Mouse (Mus musculus) lung, embryonic 16.5 days (tissue): ENCODE measurements at regions not wholly inside any gene's neighbourhood (a gene's known extent, or its start where the extent isn't known, plus 50 kb on each side); places are given as distances from the start of the nearest gene placed in this dataset.

Source experiments
- ATAC-seq: fragments of 200-750 bp; cut with Nextera tagmentation; 2 replicates; pipeline ENCODE4 v1.8.0; 2017; ENCODE audit warnings: low read depth, mild to moderate bottlenecking, moderate library complexity
- H3K27ac ChIP-seq: fragments of 300-500 bp; sonication (generic); 2 replicates; pipeline ENCODE4 v1.5.1; 2014; ENCODE audit warnings: mild to moderate bottlenecking, control low read depth, low read length
- H3K27me3 ChIP-seq: fragments of 300-500 bp; sonication (generic); 2 replicates; pipeline ENCODE4 v1.6.1; 2014; ENCODE audit warnings: low read depth, low read length, mixed read lengths; ENCODE audit not compliant: control insufficient read depth, insufficient read depth
- H3K36me3 ChIP-seq: fragments of 300-500 bp; sonication (generic); 2 replicates; pipeline ENCODE4 v1.6.1; 2014; ENCODE audit warnings: low read length; ENCODE audit not compliant: control insufficient read depth, insufficient read depth
- H3K4me1 ChIP-seq: fragments of 300-500 bp; sonication (generic); replicated peaks from 2 replicates; pipeline ENCODE4 v1.6.1; 2014; ENCODE audit warnings: low read length, mixed read lengths; ENCODE audit not compliant: control insufficient read depth, insufficient read depth
- H3K4me2 ChIP-seq: fragments of 300-500 bp; sonication (generic); 2 replicates; pipeline ENCODE4 v1.6.1; 2014; ENCODE audit warnings: low read depth, low read length, control low read depth
- H3K4me3 ChIP-seq: fragments of 300-500 bp; sonication (generic); 2 replicates; pipeline ENCODE4 v1.5.1; 2014; ENCODE audit warnings: mild to moderate bottlenecking, low read length, control low read depth
- H3K9ac ChIP-seq: fragments of 300-500 bp; sonication (generic); 2 replicates; pipeline ENCODE4 v1.6.1; 2014; ENCODE audit warnings: low read length, control low read depth
- H3K9me3 ChIP-seq: fragments of 300-500 bp; sonication (generic); 2 replicates; pipeline ENCODE4 v1.6.1; 2016; ENCODE audit warnings: low read length; ENCODE audit not compliant: control insufficient read depth
- WGBS: fragments of 180-500 bp; shearing (Covaris S2); extraction: QIAGEN DNeasy Blood & Tissue Kit; methylation state at CpG from one replicate; pipeline ENCODE4 v1.1.7; 2014; 5-methylcytosine and 5-hydroxymethylcytosine counted together

DNA sequence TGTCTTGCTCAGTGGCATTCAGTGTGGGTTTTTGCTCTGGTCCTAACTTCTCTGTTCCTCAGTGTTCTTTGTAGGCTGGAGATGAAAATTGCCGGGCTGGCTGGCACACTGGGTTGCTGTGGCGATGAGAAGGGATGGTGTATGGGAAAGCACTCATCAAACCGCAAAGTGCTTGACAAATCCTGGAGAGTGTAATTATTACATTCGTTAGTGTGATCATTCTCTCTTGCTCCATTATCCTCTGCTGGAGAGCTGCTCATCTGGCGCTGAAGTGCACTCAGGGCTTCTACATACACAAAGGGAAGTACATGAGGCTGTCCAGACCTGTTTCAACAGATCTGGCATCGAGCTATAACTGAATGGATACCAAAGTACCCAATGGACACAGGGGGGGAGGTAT, 605.9 kb upstream of the Cdh11 start:
- no peak overlapping the region for H3K4me2 ChIP-seq
- H3K4me1 ChIP-seq = no peaks in the 10 kb centered on the region
- H3K4me3 ChIP-seq = no peak overlapping the region
- no peak overlapping the region for H3K27ac ChIP-seq
- no peak overlapping the region for H3K9ac ChIP-seq
- ATAC-seq = no peak
- no peaks in the 10 kb centered on the region for H3K27me3 ChIP-seq
- no peaks in the 10 kb centered on the region for H3K36me3 ChIP-seq
- WGBS = 86% methylated on average over 6 of the region's 6 CpGs
- no peaks in the 10 kb centered on the region for H3K9me3 ChIP-seq

DNA sequence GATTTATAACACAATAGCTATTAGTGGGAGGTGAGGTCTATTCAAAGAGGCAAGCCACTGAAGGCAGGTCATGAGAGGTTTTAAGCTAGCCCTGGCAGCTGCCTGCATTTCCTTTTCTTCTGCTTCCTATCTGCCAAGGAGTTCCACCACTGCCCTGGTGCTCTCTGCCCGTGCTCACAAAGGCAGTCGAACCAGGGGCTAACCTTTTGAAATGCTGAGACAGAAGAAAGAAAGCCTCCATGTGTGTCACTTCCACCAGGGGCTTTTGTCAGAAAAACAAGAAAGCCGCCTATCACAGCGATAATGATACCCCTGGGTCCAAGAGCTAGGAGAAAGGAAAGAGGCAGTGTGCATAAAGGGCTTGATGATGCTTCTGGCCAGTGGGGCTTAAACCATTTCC, 609.9 kb upstream of the Cdh11 start:
- no peaks in the 10 kb centered on the region for H3K36me3 ChIP-seq
- no peaks in the 10 kb centered on the region for H3K27me3 ChIP-seq
- H3K4me2 ChIP-seq = no peak overlapping the region
- 55% methylated on average over 4 of the region's 4 CpGs for WGBS
- no peaks in the 10 kb centered on the region for H3K4me1 ChIP-seq
- H3K4me3 ChIP-seq = no peak overlapping the region
- no peak overlapping the region for H3K27ac ChIP-seq
- no peak overlapping the region for H3K9ac ChIP-seq
- H3K9me3 ChIP-seq = no peaks in the 10 kb centered on the region
- ATAC-seq = no peak

DNA sequence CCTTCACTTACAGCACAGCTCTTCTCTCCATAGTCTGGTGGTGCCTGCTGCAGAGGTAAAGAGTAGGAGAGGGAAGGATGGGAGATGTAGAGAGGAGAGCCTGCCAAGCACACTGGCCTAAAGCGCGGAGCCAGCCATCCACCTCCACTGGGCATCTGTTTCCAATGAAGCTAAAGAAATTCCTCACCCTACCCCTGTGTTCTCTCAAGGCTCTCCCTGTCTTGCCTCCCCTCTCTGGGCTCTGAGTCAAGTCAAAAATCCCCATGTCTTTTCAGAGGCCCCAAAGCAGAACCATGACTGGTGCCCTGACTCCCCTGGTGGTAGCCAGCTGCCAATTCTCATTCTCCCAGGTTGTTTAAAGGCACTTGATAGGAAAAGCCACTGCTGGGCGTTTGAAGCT, 612.7 kb upstream of the Cdh11 start:
- Histone ChIP-seq H3K27me3 (no peaks in the 10 kb centered on the region), H3K9ac (no peak overlapping the region), H3K4me1 (no peaks in the 10 kb centered on the region), H3K27ac (no peak overlapping the region), H3K36me3 (no peaks in the 10 kb centered on the region), H3K9me3 (no peaks in the 10 kb centered on the region), H3K4me2 (no peak overlapping the region), H3K4me3 (no peak overlapping the region)
- ATAC-seq = no peak
- 81% methylated on average over 3 of the region's 3 CpGs for WGBS

DNA sequence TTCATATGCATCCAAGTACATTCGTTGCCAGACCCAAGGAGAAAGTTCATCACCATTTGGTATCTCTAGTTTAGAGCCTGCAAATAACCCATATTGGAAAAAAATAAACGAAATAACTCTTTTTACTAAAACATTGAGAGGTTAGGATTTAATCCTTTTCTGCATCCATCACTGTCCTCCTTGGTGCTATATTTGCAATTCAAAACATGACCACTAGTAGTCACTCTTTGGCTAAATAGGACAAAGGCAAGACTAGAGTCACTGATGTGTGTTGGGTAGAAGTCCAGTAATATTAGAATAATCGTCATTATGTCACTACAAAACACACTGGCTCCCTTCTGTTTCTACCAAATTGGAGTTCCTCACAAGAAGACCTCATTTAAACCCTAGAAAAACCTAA, 614.0 kb upstream of the Cdh11 start:
- H3K27me3 ChIP-seq = no peaks in the 10 kb centered on the region
- H3K9ac ChIP-seq = no peak overlapping the region
- no peak overlapping the region for H3K4me2 ChIP-seq
- H3K4me1 ChIP-seq = no peaks in the 10 kb centered on the region
- ATAC-seq = no peak
- H3K4me3 ChIP-seq = no peak overlapping the region
- H3K9me3 ChIP-seq = no peaks in the 10 kb centered on the region
- WGBS = 85% methylated on average over 3 of the region's 3 CpGs
- H3K27ac ChIP-seq = no peak overlapping the region
- H3K36me3 ChIP-seq = no peaks in the 10 kb centered on the region

DNA sequence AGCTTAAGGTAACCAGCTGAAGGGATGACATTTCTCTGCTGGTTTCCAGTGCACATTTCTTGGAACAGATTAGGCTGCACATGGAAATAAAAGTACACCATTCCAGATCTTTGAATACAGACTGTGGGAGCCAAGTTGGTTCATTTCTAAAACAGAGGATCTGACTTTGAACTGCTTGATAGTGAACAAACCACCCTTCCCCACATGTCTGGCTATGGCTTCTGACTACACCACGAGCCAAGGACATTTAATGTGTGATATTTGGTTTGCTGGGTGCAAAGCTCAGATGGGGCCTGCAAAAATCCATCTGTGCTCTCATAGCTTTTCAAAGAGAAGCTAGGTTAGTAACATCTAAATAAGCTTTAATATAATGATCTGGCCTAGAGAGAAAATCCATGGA, 614.7 kb upstream of the Cdh11 start:
- H3K4me1 ChIP-seq = no peaks in the 10 kb centered on the region
- H3K27ac ChIP-seq = no peak overlapping the region
- no peak overlapping the region for H3K4me3 ChIP-seq
- H3K9me3 ChIP-seq = no peaks in the 10 kb centered on the region
- no peak for ATAC-seq
- no peak overlapping the region for H3K4me2 ChIP-seq
- no peak overlapping the region for H3K9ac ChIP-seq
- WGBS = 54% methylated on average over 1 of the region's 1 CpGs
- H3K36me3 ChIP-seq = no peaks in the 10 kb centered on the region
- no peaks in the 10 kb centered on the region for H3K27me3 ChIP-seq

DNA sequence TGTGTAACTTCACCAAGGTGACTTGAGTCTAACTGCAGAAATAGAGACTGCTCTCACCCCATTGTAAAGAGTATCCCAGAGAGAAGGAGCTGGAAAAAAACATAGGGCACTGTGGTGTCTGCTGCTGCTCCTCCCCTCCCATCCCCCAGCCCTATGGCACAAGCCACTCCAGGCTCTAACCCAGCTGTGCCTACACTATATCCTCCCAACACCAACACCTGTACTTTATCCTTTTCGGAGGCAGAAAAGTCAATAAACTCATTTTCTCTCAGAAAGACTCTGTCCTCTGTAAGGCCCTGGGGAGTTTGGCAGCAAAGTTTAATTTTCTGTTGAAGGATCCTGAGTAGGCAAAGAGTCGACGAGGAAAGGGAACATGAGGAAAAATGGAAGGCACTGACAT, 617.3 kb upstream of the Cdh11 start:
- Histone ChIP-seq H3K4me3 (no peak overlapping the region), H3K9ac (no peak overlapping the region), H3K4me1 (peaks cover 3% of the 10 kb centered on the region; the same call in 1 of the 2 replicates), H3K9me3 (no peaks in the 10 kb centered on the region), H3K4me2 (no peak overlapping the region), H3K27me3 (no peaks in the 10 kb centered on the region), H3K36me3 (no peaks in the 10 kb centered on the region), H3K27ac (no peak overlapping the region)
- WGBS = 71% methylated on average over 3 of the region's 3 CpGs
- no peak for ATAC-seq

DNA sequence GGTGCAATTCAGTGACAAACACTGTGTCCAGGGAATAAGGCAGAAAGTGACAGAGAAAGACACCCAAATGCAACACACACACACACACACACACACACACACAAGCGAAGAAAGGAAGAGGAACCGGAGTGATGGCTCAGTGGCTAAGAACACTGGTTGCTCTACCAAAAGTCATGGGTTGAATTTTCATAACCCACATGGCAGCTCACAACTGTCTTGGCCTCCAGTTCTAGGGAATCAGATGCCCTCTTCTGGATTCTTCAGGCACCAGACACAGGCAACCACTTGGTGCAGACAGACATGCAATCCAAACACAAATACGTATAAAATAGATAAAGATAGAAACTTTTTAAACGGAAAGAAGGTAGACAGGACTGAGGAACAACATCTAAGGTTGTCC, 618.4 kb upstream of the Cdh11 start:
- Histone ChIP-seq H3K4me2 (no peak overlapping the region), H3K36me3 (no peaks in the 10 kb centered on the region), H3K27ac (no peak overlapping the region), H3K4me3 (no peak overlapping the region), H3K9me3 (no peaks in the 10 kb centered on the region), H3K4me1 (peaks cover 3% of the 10 kb centered on the region; the same call in 1 of the 2 replicates), H3K27me3 (no peaks in the 10 kb centered on the region), H3K9ac (no peak overlapping the region)
- ATAC-seq = no peak
- 91% methylated on average over 4 of the region's 4 CpGs for WGBS

DNA sequence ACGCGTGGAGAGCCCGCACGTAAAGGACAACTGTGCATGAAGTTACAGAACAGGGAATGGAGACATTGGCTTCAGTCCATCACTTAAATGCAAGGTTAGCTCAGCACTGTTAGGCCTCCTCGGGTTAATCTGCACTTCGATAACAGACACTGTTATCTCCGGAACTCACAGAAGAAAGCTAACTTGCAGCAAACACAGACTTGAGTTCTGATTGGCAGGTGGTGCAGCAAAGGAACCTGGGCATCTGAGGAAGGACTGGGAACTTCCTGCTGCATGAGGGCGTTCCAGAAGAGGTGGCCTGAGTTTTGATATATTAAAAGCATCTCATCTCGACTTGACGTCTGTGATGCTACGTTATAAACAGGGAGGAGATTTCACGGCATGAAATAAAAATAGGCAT, 620.3 kb upstream of the Cdh11 start:
- whole genome bisulfite sequencing = 35% methylated on average over 12 of the region's 12 CpGs

DNA sequence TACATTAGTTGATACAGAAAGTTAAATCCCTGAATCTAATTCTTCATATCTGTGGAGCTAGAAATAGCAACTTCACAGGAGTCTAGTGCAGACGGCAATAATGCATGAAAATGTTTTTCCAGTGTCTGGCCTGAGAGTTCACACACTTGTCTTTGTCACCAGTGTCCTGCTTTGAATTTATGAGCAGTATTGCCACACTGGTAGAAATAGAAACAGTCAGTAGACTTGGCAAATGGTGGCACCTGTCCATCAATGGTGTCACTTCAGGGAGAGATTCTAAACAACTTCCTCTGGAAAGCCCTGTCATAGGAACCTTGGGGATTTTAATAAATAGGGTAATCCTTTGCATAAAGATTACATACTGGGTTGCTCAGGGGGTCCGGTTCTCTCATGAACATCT, 621.5 kb upstream of the Cdh11 start:
- Histone ChIP-seq H3K36me3 (no peaks in the 10 kb centered on the region), H3K27ac (no peak overlapping the region), H3K27me3 (no peaks in the 10 kb centered on the region), H3K4me1 (peaks cover 3% of the 10 kb centered on the region; the same call in 1 of the 2 replicates), H3K4me2 (no peak overlapping the region), H3K4me3 (no peak overlapping the region), H3K9me3 (no peaks in the 10 kb centered on the region), H3K9ac (no peak overlapping the region)
- no peak for ATAC-seq
- 68% methylated on average over 2 of the region's 2 CpGs for WGBS

More for the DNA sequence above, 620.3 kb upstream of the Cdh11 start:
- no peaks in the 10 kb centered on the region for H3K27me3 ChIP-seq
- H3K4me1 ChIP-seq = peaks cover 3% of the 10 kb centered on the region; the same call in 1 of the 2 replicates
- H3K9ac ChIP-seq = no peak overlapping the region
- H3K27ac ChIP-seq = no peak overlapping the region
- H3K36me3 ChIP-seq = no peaks in the 10 kb centered on the region
- H3K9me3 ChIP-seq = no peaks in the 10 kb centered on the region
- H3K4me3 ChIP-seq = no peak overlapping the region
- ATAC-seq = no peak
- H3K4me2 ChIP-seq = no peak overlapping the region

DNA sequence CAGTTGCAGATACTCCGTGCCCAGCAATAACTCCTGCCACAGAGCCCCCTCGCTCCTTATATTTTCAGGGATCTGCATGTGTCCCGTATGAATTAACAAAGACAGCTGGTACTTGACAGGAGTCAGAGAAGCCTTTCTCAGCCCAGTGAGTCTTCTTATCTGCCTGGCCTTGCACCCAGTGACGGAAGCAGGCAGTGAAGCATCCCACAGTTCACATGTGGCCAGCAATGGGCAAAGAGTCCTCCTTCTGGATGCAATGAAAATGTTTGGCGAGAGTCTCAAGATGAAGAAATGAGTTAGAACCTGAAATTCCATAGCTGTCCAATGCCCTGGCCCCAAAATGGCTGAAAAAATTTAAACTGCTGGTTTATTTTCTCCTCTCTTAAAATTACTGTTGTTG, 622.2 kb upstream of the Cdh11 start:
- no peaks in the 10 kb centered on the region for H3K27me3 ChIP-seq
- H3K4me1 ChIP-seq = peaks cover 3% of the 10 kb centered on the region; the same call in 1 of the 2 replicates
- H3K9ac ChIP-seq = no peak overlapping the region
- H3K9me3 ChIP-seq = no peaks in the 10 kb centered on the region
- H3K36me3 ChIP-seq = no peaks in the 10 kb centered on the region
- H3K4me3 ChIP-seq = no peak overlapping the region
- ATAC-seq = no peak
- H3K27ac ChIP-seq = peak overlapping the region; percentile 36; the same call in 1 of the 2 replicates
- H3K4me2 ChIP-seq = no peak overlapping the region
- WGBS = 57% methylated on average over 5 of the region's 5 CpGs
